Mouse (Mus musculus) lung, postnatal 0 days (tissue): ENCODE data around the gene Nelfb.

ENCODE experiments used
- CTCF ChIP-seq: IDR thresholded peaks from 2 replicates; pipeline ENCODE4 v1.5.1; 2016; ENCODE audit warnings: antibody characterized with exemption, mild to moderate bottlenecking
- EP300 ChIP-seq: IDR thresholded peaks from 2 replicates; pipeline ENCODE4 v1.6.1; 2016; ENCODE audit warnings: antibody characterized with exemption, mild to moderate bottlenecking, control low read depth

DNA sequence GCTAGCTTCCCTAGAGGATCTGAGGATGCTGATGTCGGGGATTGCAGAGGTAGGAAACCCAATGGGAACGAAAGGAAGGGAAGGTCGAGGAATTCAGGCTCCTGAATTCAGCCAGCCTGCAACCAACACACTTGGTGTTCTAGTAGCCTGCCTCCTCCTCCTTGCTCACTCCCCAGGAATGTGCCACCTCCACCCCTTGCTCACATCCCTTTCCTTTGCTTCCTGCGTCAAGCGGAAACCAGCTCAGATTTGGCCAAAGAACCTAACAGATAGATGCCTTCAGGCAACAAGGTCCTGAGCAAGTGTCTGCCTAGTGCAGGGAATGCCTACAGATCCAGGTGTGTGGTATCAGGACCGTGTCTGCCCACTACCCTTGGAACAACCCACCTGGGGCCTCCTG lies 34.7 kb downstream of the Nelfb start:
- TF ChIP-seq CTCF (no peak), EP300 (peak; percentile 79)
